Mouse (Mus musculus): Measurements from ENCODE around the gene Gm20075. TPM values are rescaled to one million over a fixed set of nuclear protein-coding genes. Genes with fewer than 3 reads are reported as not detected.
"Not testable (repeated sequence)": the region's sequence is repeated elsewhere in the genome, so short reads cannot be mapped to it uniquely, and the experiment has no call there.

The Gm20075 gene
- polyA plus RNA-seq (2011; ENCODE audit: insufficient read length, low read depth, missing spikeins), result 25.7 and 38.3 TPM in 2 replicates

DNA sequence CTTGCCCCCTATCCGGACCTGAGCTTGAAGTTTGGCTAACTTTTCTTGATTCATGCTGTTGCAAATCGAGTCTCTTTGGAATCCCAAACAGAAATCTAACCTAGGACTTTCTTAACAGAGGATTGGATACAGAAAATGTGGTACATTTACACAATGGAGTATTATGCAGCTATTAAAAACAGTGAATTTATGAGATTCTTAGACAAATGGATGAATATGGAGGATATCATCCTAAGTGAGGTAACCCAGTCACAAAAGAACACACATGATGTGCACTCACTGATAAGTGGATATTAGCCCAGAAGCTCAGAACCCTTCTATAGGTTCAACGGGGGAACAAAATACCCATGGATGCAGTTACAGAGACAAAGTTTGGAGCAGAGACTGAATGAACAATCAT is at the start of gene Gm20075:
TSS of gene Gm20075 (minus strand) at position 101 of the 400 bp plus-strand sequence.
- not testable (repeated sequence) for H3K27ac ChIP-seq (ENCODE audit: insufficient read depth, low read length); H3K4me3 ChIP-seq (ENCODE audit: insufficient read depth, low read length); H3K4me1 ChIP-seq (ENCODE audit: control insufficient read depth, insufficient read depth, low read length)

DNA sequence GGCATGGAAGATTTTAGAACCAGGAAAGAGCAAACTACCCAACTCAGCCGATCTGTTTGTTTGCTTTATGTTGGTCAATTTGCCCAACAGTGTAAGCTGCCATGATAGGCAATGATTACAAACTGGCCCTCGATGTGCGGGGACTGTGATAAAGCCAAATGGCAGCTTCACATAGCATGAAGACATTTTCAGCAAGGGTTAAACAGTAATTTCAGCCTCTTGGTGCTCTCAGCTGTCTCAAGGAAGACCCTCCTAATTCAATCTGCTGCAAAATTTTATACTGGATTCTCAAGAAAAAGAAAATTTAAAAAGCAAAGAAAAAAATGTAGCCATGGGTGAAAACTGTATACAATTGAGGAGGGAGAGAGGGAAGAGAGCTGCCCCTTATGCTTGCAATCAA is 47.9 kb upstream of the Gm20075 start:
- H3K4me3 ChIP-seq (ENCODE audit: insufficient read depth, low read length), result no peak overlapping the region
- no peaks in the 10 kb centered on the region; the same call in 1 of the 2 replicates for H3K4me1 ChIP-seq (ENCODE audit: control insufficient read depth, insufficient read depth, low read length)
- no peak overlapping the region for H3K27ac ChIP-seq (ENCODE audit: insufficient read depth, low read length)
- TF ChIP-seq CTCF (IDR thresholded peaks at IDR 0.05; ENCODE audit: borderline replicate concordance, insufficient read depth, low read length) (no peak), POLR2A (IDR thresholded peaks at IDR 0.05; ENCODE audit: low read depth, low read length) (no peak)

DNA sequence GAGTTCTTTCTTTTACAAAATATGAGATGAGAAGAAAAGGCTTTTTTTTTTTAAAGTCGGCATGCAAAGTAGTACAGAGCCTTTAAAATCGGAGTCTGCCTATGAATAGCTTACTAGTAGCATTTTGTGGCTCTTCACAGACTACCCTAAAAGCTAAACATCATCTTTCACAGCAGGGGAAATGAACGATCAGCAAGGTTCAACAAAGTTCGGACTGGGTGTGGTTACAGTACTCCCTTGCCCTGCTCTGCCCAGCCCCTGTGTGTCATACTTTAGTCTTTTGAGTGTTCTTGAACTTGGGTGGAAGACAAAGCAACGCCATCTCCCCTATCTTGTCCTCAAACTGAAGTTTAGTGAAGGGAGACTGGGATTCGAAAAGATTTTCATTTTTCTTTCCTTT is 45.5 kb upstream of the Gm20075 start:
- no peak for TF ChIP-seq POLR2A (IDR thresholded peaks at IDR 0.05; ENCODE audit: low read depth, low read length)
- no peak for TF ChIP-seq CTCF (IDR thresholded peaks at IDR 0.05; ENCODE audit: borderline replicate concordance, insufficient read depth, low read length)
- no peak overlapping the region for H3K27ac ChIP-seq (ENCODE audit: insufficient read depth, low read length)

DNA sequence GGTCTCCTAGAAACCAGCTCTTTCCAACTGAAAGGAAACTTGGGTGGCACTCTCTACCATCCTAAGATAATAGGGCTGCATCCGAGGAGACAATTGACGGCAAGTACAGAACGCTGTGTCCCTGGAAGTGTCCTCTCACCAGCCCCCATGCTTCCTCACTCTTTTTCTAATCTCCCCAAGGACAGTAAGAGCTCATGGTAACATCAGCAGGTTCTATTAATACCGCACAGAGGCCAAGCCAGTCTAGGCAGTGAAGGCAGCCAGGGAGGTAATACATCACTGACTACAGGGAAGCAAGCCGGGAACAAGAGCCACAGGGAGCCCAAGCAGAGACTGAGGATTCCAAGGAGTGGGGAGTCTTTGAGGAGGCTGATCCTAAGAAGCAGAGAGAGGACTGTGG is 43.8 kb upstream of the Gm20075 start:
- Histone ChIP-seq H3K27ac (ENCODE audit: insufficient read depth, low read length) (no peak overlapping the region), H3K4me3 (ENCODE audit: insufficient read depth, low read length) (no peak overlapping the region), H3K4me1 (ENCODE audit: control insufficient read depth, insufficient read depth, low read length) (no peaks in the 10 kb centered on the region)
- no peak for TF ChIP-seq CTCF (IDR thresholded peaks at IDR 0.05; ENCODE audit: borderline replicate concordance, insufficient read depth, low read length)
- TF ChIP-seq POLR2A (IDR thresholded peaks at IDR 0.05; ENCODE audit: low read depth, low read length), result no peak

More for the DNA sequence above, 45.5 kb upstream of the Gm20075 start:
- Histone ChIP-seq H3K4me1 (ENCODE audit: control insufficient read depth, insufficient read depth, low read length) (no peaks in the 10 kb centered on the region), H3K4me3 (ENCODE audit: insufficient read depth, low read length) (no peak overlapping the region)

DNA sequence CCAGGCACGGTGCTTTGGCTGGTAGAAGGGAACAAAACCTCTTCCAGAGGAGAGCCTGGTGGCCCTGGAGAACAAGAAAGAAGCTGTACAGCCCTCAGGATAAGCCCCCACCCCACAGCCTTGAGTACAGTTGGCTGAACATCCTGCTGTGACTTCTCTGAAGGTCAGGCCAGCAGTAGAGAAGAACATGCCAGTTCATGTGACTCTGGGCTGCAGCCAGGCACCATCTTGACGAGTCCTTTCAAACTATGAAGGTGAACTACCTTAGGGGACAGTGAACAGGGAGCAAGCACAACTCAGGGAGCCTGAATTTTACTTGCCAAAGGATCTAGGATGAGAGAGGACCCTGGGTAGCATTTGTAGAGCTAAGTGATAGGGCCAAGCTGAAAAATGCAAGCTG is 31.5 kb upstream of the Gm20075 start:
- no peaks in the 10 kb centered on the region for H3K4me1 ChIP-seq (ENCODE audit: control insufficient read depth, insufficient read depth, low read length)
- TF ChIP-seq POLR2A (IDR thresholded peaks at IDR 0.05; ENCODE audit: low read depth, low read length), result no peak
- no peak overlapping the region for H3K4me3 ChIP-seq (ENCODE audit: insufficient read depth, low read length)
- H3K27ac ChIP-seq (ENCODE audit: insufficient read depth, low read length), result no peak overlapping the region

DNA sequence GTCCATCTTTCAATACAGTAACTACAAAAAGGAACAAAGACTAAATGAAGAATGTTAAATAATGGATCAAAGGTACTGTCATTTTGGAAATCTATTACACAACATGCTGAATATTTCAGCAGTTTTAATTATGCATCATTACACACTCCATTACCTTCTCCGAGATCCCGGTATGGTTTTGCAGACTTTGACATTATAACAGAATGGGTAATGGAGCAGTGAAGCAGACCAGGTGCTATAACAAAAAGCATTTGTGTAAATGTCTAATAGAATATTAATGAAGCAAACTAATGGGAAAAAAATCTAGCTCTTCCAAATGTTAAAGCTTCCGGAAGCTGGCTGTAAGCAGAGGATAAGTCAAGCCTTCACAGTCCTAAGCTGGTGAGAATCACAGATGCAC is 29.6 kb upstream of the Gm20075 start:
- no peak for TF ChIP-seq CTCF (IDR thresholded peaks at IDR 0.05; ENCODE audit: borderline replicate concordance, insufficient read depth, low read length)
- no peak for TF ChIP-seq POLR2A (IDR thresholded peaks at IDR 0.05; ENCODE audit: low read depth, low read length)
- H3K4me1 ChIP-seq (ENCODE audit: control insufficient read depth, insufficient read depth, low read length), result peaks cover 2% of the 10 kb centered on the region; the same call in 1 of the 2 replicates
- no peak overlapping the region for H3K4me3 ChIP-seq (ENCODE audit: insufficient read depth, low read length)
- H3K27ac ChIP-seq (ENCODE audit: insufficient read depth, low read length), result no peak overlapping the region

DNA sequence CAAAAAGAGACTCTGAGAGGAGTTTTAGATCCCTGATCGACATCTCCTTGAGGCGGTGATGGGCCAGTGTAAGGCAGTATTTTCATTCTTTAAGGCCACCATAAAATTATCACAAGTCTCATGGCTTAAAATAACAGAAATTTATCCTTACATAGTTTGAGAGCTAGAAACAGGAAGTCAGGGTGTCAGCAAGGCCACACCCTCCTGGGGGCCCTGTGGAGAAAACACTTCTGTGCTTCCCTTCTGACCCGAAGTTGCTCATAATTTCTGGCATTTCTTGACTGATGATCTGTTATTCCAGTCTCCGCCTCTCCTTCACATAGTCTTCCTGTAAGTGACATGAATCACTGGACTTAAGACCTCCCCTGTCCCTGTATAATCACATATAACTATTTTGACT is 25.2 kb upstream of the Gm20075 start:
- Histone ChIP-seq H3K4me1 (ENCODE audit: control insufficient read depth, insufficient read depth, low read length) (peaks cover 2% of the 10 kb centered on the region; the same call in 1 of the 2 replicates), H3K4me3 (ENCODE audit: insufficient read depth, low read length) (no peak overlapping the region), H3K27ac (ENCODE audit: insufficient read depth, low read length) (peak overlapping the region; percentile 52; the same call in 1 of the 2 replicates)
- TF ChIP-seq POLR2A (IDR thresholded peaks at IDR 0.05; ENCODE audit: low read depth, low read length), result no peak
- TF ChIP-seq CTCF (IDR thresholded peaks at IDR 0.05; ENCODE audit: borderline replicate concordance, insufficient read depth, low read length), result no peak

DNA sequence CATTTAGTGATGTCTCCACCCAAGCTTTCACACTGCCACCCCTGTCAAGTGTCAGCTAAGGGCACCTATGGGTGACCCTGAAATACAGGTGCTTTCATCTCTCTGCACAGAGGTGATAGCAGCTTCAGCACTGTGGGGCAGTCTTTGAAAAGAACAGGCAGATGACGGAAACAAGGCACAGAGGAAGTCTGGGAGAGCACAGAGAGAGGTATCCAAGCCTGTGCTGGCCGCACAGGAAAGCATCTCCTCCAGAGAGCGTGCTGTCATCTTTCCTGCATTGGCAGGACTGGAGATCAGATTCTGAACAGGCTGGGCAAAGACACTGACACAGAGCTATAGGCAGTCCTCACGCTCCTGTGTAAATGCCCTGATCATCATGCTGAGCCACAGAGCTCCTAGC is 9.8 kb upstream of the Gm20075 start:
- H3K27ac ChIP-seq (ENCODE audit: insufficient read depth, low read length), result no peak overlapping the region
- H3K4me1 ChIP-seq (ENCODE audit: control insufficient read depth, insufficient read depth, low read length), result no peaks in the 10 kb centered on the region
- TF ChIP-seq CTCF (IDR thresholded peaks at IDR 0.05; ENCODE audit: borderline replicate concordance, insufficient read depth, low read length) (no peak), POLR2A (IDR thresholded peaks at IDR 0.05; ENCODE audit: low read depth, low read length) (no peak)
- no peak overlapping the region for H3K4me3 ChIP-seq (ENCODE audit: insufficient read depth, low read length)

DNA sequence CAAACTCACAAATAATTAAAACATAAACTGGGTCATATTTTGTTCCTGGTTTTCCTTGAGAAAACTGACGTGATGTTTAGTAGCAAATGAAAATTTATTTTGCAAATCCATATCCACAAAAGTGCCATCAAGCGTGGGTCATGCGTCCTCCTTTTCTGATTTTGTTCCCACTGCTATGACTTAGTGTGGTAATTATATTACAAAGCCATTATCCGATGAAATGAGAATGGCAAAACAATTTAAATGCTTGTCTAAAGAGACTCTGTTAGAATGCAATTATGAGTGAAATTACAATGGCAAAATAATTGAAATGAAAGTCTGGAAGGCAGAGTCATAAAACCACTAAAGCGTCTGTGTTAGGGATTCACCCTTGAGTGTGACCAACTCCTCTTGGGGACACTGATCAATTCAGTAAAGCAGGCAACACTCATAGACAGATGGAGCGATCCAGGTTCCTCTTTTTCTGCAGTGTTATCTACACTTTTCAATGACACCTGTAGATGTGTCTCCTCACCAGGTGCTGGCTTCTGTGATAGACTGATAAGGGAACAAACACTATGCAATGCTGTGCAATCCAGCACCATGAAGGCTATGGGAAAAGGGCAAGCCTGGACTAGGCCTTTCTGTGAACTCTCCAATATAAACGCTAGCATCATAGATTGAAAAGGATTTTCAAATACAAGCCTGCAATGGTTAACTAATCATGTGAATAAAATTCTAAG is 4.6 kb upstream of the Gm20075 start:
- no peak overlapping the region for H3K27ac ChIP-seq (ENCODE audit: insufficient read depth, low read length)
- TF ChIP-seq CTCF (IDR thresholded peaks at IDR 0.05; ENCODE audit: borderline replicate concordance, insufficient read depth, low read length) (no peak), POLR2A (IDR thresholded peaks at IDR 0.05; ENCODE audit: low read depth, low read length) (no peak)
- H3K4me1 ChIP-seq (ENCODE audit: control insufficient read depth, insufficient read depth, low read length), result no peaks in the 10 kb centered on the region
- H3K4me3 ChIP-seq (ENCODE audit: insufficient read depth, low read length), result no peak overlapping the region

DNA sequence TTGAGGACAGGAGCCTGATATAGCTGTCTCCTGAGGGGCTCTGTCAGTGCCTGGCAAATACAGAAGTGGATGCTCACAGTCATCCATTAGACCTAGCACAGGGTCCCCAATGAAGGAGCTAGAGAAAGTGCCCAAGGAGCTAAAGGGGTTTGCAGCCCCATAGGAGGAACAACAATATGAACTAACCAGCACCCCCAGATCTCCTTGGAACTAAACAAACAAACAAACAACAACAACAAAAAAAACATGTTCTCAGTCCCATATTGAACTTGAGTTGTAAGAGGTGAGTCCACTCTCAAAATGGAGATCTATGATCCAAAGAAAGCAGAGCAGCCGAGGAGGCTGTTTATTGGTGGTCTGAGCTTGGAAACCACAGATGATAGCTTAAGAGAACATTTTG is 578 bp upstream of the Gm20075 start, which contains the start of gene Gm17190:
TSS of gene Gm17190 (plus strand) at position 301 of the 400 bp plus-strand sequence.
- not testable (repeated sequence) for H3K27ac ChIP-seq (ENCODE audit: insufficient read depth, low read length); H3K4me3 ChIP-seq (ENCODE audit: insufficient read depth, low read length); H3K4me1 ChIP-seq (ENCODE audit: control insufficient read depth, insufficient read depth, low read length)

DNA sequence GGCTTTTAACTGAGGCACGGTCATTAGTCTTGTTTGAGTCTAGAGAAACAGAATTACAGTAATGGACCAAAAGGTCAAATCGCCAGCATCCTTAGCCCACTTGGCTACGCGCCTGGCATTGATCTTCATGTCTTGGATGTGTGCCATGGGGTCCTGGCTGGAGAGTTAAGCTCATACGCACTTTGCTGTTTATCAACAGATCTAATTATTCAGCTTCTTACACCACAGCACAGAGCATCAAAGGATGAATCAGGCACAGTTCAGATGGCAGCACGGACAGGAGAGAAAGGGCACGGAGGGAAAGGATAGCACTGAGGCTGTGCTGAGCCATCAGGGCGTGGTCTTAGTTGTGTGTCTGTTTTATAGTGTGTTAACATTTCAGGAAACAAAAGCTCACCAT is 7.6 kb downstream of the Gm20075 start:
- no peaks in the 10 kb centered on the region for H3K4me1 ChIP-seq (ENCODE audit: control insufficient read depth, insufficient read depth, low read length)

More for the DNA sequence above, 7.6 kb downstream of the Gm20075 start:
- TF ChIP-seq CTCF (IDR thresholded peaks at IDR 0.05; ENCODE audit: borderline replicate concordance, insufficient read depth, low read length), result no peak
- no peak for TF ChIP-seq POLR2A (IDR thresholded peaks at IDR 0.05; ENCODE audit: low read depth, low read length)
- Histone ChIP-seq H3K27ac (ENCODE audit: insufficient read depth, low read length) (no peak overlapping the region), H3K4me3 (ENCODE audit: insufficient read depth, low read length) (no peak overlapping the region)

Data from embryonic fibroblast, embryonic 13.5 days (primary cell).